Mouse (Mus musculus): ENCODE measurements around the gene Ankrd11.
"Not testable (repeated sequence)": the region's sequence is repeated elsewhere in the genome, so short reads cannot be mapped to it uniquely, and the experiment has no call there.

Ankrd11 gene

GRCm38 (mm10) chr8:123040110-123040650 lies 1.9 kb downstream of the Ankrd11 start:
- no peak for DNase-seq (ENCODE audit: low read depth)

DNA sequence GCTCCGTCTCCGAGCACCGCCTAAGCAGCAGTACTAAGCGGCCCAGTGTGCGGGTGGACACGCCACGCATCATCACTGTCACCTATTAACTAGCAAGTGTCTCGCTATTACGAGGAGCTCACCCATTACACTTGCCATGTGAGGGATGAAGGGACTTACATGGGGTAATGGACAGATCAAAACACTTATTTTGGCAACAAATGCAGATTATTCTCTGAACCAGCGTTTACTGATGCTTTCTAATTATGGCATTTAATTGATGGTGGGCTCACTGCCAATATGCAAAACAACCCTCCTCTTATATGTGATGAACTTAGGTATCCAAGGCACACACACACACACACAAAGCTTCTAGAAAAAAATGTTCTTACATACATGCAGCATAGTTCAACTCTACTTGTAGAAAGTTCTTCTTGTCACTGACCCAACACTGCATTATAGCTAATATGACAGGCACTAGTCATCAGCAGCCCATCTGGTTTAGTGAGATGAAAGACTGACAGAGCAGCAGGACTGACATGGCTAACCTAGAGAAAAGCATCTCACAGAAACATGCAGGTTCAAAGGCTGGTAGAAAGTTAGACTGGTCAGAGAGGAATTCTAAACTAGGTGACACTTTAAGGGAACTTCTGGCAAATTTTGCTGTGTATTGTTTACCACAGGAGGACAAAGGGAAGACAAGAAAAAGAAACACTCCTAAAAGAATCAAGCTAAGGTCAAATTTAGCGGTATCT lies 2.5 kb downstream of the Ankrd11 start:
- DNase-seq (ENCODE audit: low read depth), result peak; percentile 39

DNA sequence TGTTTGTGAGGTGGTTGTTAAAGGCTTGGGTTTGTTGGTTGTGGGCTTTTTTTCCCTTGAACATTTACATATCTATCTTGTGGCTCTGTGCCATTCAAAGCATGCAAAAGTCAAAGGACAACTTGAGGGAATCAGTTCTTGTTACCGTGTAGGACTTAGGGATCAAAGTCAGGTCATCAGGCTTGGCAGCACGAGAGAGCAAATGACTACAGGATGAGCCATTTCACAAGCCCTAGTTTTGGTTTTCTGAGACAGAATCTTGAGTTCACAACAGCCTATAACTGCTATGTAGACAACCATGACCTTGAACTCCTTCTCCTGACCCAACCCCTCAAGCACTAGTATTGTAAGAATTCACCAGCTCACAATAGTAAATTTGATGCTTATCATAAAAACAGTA lies 3.7 kb downstream of the Ankrd11 start:
- peak; percentile 38 for DNase-seq (ENCODE audit: low read depth)

GRCm38 (mm10) chr8:123037487-123037886 lies 4.6 kb downstream of the Ankrd11 start:
- DNase-seq (ENCODE audit: low read depth), result peak; percentile 49

- peak; percentile 69 for DNase-seq (ENCODE audit: low read depth)
Measured at GRCm38 (mm10) chr8:123036956-123037355, 5.1 kb downstream of the Ankrd11 start.

DNA sequence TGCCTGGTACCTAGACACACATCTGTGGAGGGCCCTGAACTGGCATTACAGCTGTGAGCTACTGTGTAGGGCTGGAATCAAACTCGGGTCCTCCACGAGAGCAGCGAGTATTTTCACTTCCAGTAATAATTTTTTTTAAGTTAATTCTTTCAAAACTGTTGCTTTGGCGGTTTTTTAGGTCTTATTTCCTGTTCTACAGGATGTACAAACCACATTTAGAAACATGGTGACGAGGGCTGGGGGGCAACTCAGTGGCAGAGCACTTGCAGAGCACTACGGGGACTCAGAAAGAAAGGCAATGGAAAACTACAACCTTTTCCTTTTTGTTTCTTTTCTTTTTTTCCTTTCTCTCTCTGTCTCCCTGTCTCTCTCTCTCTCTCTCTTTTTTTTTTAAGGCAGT lies 7.9 kb downstream of the Ankrd11 start:
- DNase-seq (ENCODE audit: low read depth), result peak; percentile 85

DNA sequence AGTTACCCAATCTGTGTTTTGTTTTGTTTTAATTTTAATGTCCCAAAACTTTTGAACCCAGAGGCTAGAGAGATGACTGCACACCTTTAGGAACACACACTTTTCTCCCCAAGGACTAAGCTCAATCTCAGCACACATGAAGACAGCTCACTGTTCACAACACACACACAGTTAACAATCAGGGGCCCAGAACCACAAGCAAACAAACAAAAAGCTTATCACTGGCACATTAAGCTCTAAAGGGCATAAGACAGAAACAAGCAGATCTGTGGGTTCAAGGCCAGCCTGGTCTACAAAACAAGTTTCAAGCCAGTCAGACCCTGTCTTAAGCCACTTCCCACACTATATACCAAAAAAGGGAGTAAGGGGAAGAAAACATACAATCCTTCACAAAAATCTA lies 8.6 kb downstream of the Ankrd11 start:
- DNase-seq (ENCODE audit: low read depth), result peak; percentile 54

GRCm38 (mm10) chr8:123032730-123033129 lies 9.3 kb downstream of the Ankrd11 start:
- peak; percentile 78 for DNase-seq (ENCODE audit: low read depth)

GRCm38 (mm10) chr8:123031321-123031978 lies 10.6 kb downstream of the Ankrd11 start:
- peak; percentile 36 for DNase-seq (ENCODE audit: low read depth)

- not testable (repeated sequence) for DNase-seq (ENCODE audit: low read depth)
Measured at GRCm38 (mm10) chr8:123030091-123030490, 12.0 kb downstream of the Ankrd11 start.

- DNase-seq (ENCODE audit: low read depth), result peak; percentile 54
Measured at GRCm38 (mm10) chr8:123027786-123028185, 14.3 kb downstream of the Ankrd11 start.

DNA sequence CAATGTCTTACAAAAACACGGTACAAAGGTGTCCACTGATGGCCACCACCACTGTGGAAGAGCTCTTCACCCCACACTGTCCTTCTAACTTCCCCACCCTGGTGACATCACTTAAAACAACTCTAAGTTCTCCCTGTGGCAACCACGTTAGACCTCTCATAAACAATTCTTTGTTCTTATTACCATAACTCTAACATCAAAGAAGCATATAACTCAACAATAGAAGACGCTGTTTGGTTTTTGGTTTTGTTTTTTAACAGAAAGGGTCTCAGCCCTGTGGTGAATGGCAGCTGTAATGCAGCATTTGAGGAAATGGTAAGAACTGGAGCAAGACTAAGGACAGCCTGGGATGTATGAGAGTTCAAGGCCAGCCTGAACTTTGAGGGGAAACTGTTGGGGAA lies 16.1 kb downstream of the Ankrd11 start:
- peak; percentile 73 for DNase-seq (ENCODE audit: low read depth)

DNA sequence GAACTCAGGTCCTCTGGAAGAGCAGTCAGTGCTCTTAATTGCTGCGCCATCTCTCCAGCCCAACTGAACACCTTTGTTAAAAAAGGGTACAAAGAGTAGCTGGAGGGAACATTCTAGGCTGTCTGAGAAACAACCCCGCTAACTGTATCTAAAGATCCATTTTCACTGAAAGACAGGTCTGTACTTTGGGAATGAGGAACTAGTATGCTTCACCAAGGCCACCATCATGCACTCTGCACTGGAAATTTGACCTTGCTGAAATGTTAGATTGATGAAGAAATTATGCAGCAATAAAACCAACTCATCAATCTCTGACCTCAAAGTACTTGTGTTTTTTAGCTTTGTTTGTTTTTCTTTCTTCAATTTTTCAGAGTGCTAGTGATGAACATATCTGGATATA lies 17.9 kb downstream of the Ankrd11 start:
- DNase-seq (ENCODE audit: low read depth), result no peak

DNA sequence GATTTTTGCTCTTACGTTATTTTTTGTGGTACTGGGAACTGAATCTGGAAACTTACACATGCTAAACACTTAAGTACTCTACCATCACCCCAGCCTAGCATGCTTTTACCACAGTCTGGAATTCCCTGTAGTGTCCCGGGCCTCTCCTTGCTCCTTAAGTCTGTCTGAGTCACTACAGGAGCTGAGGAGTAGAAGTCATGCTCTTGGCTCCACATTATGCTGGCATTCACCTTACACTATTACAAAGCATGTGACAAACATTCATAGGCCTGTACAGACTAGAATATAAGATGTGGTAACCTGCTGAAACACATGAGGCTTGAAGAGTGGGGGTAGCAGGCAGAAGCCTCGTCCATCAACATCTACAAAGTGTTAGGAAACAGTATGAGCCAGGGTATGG lies 19.4 kb downstream of the Ankrd11 start:
- no peak for DNase-seq (ENCODE audit: low read depth)

DNA sequence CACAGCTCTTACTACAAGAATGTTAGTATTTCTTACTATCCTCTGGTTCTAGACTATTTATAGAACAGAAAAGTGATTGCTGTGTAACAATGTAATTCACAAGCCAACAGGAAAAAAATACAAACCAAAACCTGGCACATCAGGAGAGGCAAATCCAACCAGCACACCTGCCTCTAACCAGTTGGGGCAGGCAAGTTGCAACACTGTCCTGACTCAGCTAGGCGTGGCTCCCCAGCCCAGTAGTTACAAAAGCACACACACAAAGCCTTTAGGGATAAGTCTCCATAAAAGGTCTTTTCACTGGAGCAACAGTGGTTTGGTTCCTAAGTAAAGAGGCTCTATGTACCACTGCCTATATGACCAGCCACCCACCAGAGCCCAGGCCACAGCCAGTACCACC lies 20.8 kb downstream of the Ankrd11 start:
- no peak for DNase-seq (ENCODE audit: low read depth)

DNA sequence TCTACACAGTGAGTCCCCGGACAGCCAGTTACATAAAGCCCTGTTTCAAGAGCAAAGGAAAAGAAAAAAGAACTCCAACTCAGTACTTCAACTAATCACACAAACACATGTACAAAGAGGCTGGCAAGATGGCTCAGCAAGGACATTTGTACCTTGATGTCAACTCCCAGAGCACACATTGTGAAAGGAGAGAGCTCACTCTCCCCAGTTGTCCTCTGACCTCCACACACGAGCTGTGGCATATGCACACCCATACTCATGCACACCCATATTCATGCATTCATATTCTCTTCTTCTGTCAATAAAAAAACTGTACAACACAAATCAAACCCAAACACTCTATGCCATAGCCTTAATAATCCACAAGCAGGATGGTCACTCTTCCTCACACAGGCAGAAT lies 21.2 kb downstream of the Ankrd11 start:
- no peak for DNase-seq (ENCODE audit: low read depth)

GRCm38 (mm10) chr8:123020084-123020483 lies 22.0 kb downstream of the Ankrd11 start:
- DNase-seq (ENCODE audit: low read depth), result peak; percentile 44

- no peak for DNase-seq (ENCODE audit: low read depth)
Measured at GRCm38 (mm10) chr8:123018484-123019164, 23.5 kb downstream of the Ankrd11 start.

DNA sequence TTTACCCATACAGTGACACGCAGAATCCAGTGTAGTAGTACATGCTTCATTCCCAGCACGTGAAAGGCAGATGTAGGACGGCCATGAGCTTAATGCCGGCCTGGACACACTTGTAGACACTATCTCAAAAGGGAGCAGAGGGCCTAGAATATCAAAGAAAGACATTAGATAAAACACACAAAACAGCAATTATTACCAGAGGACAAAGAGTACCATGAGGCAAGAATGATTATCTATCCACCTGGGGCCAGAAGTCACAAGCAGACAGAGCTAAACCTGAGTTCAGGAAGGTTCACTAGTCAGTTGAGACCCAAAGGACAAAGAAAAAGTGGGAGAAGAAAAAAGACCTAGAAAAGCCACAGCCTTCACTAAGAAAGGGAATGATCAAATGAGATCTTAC lies 24.9 kb downstream of the Ankrd11 start:
- no peak for DNase-seq (ENCODE audit: low read depth)

GRCm38 (mm10) chr8:123015074-123015473 lies 27.0 kb downstream of the Ankrd11 start:
- DNase-seq (ENCODE audit: low read depth), result peak; percentile 74

DNA sequence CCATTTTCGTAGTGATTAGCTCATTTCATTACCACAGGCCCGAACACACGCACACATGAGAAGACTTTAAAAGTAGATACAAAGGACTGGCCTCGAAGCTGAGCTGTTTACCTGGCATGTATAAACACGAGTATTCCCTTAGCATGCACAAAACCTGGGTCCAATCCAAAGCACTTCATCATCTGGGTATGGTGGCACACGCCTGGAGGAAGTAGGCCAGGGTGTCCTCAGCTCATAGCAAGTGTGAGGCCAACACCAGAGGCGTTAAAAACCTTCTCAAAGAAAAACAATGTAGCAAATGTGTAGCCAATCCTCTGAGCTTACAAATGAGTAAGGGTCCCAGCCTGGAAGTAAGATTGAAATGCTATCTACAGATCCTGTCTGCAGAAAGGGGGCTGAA lies 27.6 kb downstream of the Ankrd11 start:
- DNase-seq (ENCODE audit: low read depth), result no peak

GRCm38 (mm10) chr8:123011321-123011720 lies 30.8 kb downstream of the Ankrd11 start:
- DNase-seq (ENCODE audit: low read depth), result no peak

DNA sequence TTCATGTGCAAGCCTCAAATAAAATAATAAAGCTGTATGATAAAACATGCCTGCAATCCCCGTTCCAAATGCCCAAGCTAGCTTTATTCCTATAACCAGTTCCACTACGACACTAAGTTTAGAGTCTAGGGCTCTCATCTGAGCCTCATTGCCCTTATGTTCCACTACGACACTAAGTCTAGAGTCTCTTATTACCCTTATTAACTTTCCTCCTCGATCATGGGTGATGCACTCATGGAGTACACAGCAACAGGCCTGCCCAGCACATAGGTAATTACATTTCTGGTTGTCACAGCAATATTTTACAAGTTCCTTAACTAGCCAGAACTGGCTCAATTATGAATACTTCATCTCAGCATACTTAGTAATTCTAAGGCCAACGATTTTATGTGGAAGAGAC lies 36.3 kb downstream of the Ankrd11 start:
- no peak for DNase-seq (ENCODE audit: low read depth)

Measured in naive thymus-derived CD4-positive, alpha-beta T cell, adult 2 months (primary cell).